Mouse (Mus musculus) lung, postnatal 0 days (tissue): Measurements from ENCODE around the gene Arf1.

Experiments
- CTCF ChIP-seq: IDR thresholded peaks from 2 replicates; pipeline ENCODE4 v1.5.1; 2016; ENCODE audit warnings: antibody characterized with exemption, mild to moderate bottlenecking
- EP300 ChIP-seq: IDR thresholded peaks from 2 replicates; pipeline ENCODE4 v1.6.1; 2016; ENCODE audit warnings: antibody characterized with exemption, mild to moderate bottlenecking, control low read depth

DNA sequence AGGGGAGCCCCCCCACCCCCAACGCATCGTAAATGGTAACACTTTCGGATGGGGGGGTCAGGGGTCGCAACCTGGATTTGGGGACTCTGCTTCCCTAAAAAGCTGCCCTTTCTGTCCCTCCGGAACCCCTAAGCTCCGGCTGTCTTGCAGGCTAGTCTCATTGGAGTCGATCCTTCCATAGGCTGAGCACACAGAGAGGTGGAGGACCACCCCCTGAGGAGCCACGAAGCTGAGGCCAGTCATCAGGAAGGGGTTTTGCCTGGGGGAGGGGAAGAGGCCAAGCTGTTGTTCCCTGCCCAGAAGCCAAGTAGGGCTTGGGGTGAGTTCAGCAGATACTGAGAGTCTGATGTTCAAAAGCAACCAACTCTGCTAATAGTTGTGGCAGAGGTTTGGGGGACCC lies 36.5 kb upstream of the Arf1 start:
- no peak for TF ChIP-seq EP300
- TF ChIP-seq CTCF: no peak
